Mouse (Mus musculus) adrenal gland, postnatal 14 days (tissue): ENCODE measurements at regions not wholly inside any gene's neighbourhood (a gene's known extent, or its start where the extent isn't known, plus 50 kb on each side); places are given as distances from the start of the nearest gene placed in this dataset.

ENCODE experiments used
- DNase-seq: peaks from one replicate; pipeline ENCODE4 v3.0.0; 2021; ENCODE audit warnings: mixed read lengths

DNA sequence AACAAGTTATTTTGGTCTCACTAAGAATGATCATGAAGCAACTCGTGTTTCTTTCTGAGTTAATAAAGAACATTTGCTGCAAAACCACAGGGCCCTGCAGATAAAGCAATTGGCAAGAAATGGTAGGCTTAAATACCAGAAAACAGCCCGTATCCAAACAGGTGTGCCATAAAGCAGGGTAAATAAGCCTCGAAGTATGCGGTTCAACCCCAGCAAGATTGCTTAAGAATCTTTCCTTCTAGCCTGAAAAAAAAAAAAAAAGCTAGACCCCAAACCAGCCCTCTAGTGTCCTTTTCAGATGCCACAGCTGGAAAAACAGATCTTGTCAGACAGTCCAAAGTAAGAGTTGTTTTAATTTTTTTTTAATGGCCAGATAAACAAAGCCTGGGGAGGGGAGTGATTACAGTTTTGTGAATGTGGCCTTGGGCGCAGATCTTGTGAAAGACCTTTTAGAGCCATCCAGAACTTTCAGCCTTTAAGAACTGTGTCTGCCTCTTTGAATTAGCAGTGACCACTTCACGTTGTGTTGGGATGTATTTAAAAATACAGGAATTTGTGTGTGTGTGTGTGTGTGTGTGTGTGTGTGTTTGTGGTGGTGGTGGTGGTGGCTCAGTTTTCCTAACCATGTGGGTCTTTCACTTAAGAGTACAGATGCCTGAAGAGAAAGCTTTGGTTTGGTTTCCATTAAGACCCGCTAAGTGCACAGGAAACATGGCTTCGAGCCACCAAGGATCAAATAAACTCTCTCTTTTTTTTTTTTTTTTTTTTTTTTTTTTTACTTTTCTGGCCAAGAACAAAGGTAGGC, 116.3 kb upstream of the Maf start:
- no peak for DNase-seq

DNA sequence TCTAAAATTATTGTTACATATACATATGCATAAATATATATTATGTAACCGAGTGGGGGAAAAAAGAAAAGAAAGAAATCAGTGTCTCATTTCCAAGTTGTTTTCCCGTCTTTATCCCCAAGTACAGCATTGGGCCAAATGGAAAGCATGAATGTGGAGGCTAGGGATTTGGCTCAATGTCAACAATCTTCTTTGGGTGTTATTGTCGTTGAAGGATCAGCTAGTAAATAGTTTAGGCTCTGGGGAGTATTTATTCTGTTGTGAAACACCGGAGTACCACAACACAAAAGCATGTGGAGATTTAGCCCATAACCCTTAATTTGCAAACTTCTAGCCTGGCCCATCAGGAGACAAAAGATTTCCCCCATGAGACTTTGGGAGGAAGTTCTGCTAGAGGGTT, 105.8 kb upstream of the Maf start:
- no peak for DNase-seq

DNA sequence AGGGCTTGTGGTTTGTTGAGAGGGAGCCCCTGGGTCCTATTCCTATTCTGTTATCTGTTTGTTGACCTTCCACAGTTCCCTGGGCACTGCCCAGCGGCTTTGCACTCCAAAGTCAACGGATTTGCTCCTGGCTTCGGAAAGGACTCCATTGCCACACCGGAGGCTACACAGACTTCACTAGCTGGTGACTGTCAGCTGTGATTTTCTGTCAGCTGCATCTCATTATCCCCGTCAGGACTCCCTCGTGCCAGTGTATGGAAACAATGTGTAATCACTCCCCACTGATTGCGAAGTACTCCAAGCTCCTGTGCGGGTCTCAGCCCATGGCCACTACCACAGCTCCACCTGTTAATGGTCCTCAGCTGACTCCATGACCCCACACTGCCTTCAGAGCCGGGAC, 99.0 kb upstream of the Maf start:
- DNase-seq, result no peak

DNA sequence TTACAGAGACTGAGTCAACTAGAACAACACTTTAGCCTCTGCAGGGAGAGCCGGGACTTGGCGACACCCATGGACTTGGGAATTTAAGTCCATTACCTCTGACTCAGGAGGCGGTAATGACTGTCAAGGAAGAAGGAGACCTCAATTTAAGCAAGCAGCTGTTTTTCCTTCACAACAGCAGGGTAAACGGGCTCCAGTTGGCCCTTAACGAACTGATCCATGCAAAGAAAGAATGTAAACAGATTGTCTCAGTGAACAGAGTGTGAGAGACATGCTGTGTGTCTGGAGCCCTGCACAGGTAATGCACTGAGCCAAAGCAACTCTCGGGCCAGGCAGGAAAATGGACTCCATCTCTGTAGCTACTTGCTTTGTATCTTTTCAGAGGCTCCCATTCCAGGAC, 98.5 kb upstream of the Maf start:
- no peak for DNase-seq

DNA sequence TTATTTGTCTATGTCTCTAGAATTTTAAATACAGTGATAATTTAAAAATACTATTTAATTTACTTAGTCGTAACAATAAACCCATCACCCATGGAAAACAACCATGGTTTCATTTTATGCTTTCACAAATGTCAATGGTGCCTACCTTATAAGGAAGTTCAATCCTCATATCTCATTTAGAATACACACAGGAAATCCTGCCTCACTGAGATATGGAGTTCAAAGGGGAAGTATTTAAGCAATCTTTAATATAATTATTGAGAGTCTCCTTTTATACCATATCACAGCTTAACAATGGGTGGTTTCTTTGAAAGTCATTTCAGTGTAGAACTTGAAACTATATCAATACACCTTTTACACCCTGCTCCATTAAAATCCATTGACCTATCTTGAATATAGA, 86.0 kb upstream of the Maf start:
- DNase-seq, result no peak

DNA sequence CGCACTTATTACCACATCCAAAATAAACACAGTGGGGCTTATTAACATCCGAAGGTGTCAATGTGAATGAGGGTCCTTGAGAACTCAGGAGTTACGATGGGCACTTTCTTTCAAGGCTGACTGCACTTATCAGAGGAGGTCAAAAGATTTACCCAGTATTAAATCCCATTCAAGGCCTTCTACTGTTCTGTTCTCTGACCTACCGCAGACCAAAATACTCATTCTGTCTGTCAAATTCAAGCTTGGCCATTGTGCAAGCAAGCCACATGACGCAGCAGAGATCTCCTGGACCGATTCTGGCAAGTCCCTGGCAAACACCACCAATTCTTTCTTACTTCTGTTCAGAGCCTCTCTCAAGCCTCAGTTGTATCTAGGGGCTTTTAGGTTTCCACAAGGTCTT, 80.8 kb upstream of the Maf start:
- DNase-seq, result peak; percentile 66

DNA sequence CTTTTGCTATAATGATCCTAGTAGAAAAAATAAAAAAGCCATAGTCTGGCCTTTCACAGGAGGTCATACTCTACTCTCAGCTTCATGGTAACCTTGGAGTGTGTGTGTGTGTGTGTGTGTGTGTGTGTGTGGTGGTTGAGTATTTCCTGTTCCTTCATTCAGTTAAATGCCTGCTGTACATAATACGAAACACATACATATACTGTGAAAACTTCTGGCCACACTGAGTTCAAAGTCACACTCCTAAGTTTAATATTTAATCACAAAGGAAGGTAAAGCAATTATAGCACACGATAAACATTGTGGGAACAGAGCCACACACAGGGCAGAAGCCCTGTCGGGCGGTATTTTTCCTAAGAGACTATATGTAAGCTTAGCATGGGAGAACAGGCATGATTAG, 78.6 kb upstream of the Maf start:
- DNase-seq, result no peak

DNA sequence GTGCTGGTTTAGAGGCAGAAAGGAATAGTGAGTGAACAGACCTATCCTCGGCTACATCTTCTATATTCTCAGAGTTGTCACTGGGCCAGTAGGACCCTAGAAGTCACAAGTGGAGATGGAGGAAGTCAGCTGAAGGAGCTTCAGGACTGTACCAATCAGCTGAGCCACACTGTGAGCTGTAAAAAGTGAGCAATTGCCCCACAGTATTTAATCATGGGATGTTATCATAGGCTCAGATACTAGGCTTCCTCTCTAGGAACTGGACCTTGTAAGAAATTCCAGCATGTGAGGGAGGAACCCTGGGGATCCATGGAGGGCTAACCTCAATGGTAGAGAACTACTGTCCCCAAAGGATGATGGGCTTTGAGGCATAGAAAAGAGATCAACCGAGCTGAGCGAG, 78.2 kb upstream of the Maf start:
- DNase-seq, result no peak

DNA sequence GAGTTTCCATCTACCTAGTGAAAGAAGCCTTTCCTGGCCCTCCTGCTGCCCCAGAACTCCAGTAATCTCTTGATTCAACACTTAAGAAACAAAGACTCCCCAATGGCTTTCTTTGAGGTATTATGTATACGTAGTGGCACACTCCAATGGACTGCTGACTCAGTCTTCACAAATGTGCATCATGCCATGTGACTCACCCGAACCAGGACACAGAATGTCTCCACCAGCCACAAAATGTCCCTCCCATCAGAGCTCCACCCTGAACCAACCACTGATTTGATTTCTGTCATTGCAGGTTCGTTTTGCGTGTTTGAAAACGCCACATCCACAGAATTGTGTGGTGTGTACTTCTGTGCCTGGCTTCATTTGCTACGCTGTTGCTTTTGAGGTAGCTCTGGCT, 75.8 kb upstream of the Maf start:
- no peak for DNase-seq

DNA sequence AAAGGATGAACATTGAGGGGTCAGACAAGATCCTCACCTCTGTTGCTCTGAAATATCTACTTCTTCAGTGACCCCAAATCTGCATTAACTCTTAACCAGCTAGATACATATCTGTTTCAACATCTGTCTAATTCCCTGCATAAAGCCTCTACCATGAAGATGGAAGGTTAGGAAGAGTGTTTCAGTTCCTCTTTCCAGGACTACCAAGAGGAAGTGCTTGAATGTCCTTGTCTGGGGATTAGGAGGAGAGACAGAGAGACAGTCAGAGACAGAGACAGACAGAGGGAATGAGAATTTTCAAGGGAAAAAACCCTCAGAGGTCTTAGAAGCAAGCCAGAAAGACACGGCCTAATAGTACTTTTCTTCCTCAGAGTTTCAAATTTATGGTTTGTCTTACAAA, 70.8 kb upstream of the Maf start:
- no peak for DNase-seq

DNA sequence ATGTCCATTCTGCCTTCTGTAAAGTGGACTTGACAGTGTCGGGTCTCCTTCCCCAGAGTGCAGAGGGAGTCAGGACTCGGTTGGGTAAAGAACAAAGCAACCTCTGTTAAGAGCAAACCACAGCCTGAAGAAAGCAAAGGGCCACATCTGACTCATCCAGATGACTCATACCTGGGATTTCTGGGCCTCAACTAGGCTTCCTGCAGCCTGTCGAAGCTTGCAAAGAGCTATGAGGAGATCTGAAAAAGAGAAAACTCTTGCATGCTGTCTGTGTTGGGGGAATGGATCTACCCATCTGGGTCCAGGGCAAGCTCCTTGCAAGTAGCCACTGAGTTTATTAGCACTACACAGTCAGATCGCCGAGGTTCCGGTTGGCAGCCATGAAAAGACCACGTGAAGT, 63.5 kb upstream of the Maf start:
- no peak for DNase-seq

DNA sequence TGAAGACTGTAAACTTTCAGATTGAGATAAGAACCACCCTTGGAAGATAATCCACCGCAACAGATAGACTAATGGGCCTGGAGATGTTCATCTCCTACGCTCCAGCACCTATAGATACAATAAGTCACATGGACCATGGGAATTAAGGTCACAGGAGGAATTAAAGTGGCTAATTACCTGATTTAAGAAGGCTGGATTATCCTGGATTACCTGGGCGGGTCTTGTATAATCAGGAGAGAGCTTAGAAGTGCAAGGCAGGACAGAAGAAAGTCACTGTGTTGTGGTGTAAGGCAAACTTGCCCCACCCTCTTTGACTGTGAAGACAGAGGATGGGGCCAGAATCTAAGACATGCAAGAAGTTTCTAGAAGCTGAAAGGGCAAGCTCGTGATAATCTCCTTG, 61.0 kb upstream of the Maf start:
- no peak for DNase-seq

DNA sequence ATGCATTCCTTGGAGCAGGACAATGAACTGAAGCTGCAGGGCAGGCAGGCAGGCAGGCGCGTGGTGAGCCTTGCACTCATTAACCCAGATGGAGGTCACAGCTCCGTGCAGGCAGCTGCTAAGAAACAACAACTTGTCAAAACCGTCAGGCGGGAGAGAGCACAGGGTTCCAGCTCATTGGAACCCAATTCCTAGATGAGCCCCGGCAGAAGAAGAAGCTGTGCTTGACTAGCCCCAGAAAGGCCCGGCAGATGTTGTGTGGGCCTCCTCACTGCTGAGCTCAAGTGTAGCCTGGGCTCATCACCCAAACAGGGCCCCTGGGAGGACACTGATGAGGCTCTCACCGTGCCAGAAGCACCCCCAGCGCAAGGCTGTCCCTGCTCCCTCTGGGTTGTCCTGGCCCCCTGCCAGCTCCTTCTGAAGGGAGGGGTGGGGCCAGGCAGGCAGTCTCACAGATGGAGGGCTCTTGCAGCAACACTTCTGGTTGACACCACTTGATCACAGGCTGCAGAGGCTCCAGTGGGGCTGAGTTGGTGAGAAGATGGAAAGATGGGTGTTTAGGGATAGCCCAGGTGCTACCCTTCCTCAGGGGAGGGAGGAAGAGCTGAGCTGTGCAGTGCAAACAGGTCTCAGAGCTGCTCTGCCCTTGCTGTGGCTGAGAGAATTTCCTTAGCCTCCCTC, 58.8 kb upstream of the Maf start:
- peak; percentile 52 for DNase-seq

DNA sequence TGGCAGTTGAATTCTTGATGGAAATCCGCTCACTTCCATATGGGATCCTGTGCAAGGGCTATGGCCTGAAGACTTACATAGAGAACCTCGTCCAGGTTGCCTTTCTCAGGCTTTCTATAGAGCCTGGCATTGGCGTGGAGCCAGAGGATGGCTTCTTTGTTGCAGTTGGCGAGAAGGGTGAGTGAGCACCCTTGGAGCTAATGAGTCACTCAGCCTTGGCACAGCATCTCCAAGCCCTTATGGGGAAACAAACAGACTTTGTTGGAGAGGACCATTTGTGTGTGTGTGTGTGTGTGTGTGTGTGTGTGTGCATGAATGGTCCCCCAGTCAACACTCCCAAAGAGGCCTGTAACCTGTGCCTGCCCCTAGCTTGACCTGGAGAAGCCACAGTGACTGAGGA, 57.0 kb upstream of the Maf start:
- DNase-seq, result peak; percentile 78

DNA sequence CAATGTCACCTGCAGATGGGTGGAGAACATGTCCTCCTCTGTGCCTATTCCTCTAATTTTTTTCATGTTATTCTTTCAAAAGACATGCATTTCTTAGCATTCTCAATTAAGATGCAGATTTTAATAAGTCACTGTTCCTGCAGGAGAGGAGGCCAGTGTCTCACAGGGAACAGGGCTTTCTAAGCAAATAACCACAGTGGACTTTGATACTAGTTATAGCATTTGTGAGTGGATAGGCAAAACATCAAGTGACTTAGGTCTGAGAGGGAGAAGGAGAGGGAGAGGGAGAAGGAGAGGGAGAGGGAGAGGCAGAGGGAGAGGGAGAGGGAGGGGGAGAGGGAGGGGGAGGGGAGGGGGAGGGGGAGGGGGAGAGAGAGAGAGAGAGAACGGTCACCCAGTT, 50.4 kb upstream of the Maf start:
- DNase-seq, result no peak
